Mouse (Mus musculus) frontal cortex, adult 2 months (tissue): ENCODE measurements at regions not wholly inside any gene's neighbourhood (a gene's known extent, or its start where the extent isn't known, plus 50 kb on each side); places are given as distances from the start of the nearest gene placed in this dataset.
"Not testable (repeated sequence)": the region's sequence is repeated elsewhere in the genome, so short reads cannot be mapped to it uniquely, and the experiment has no call there.

Experiments
- DNase-seq, 2 experiments: peaks; one replicate each; pipeline ENCODE4 v3.0.0; 2022; ENCODE audit warnings: low spot score in 1 of 2; ENCODE audit errors: extremely low spot score in 1 of 2

GRCm38 (mm10) chr11:45396009-45396408, 455.8 kb upstream of the Clint1 start:
- no peak for DNase-seq

- DNase-seq: peak in 1 of 2 experiments; percentile 7
Observed at GRCm38 (mm10) chr11:45398188-45398587, 453.7 kb upstream of the Clint1 start.

- DNase-seq: no peak
Observed at GRCm38 (mm10) chr11:45404377-45405029, 447.3 kb upstream of the Clint1 start.

GRCm38 (mm10) chr11:45424066-45424465, 427.8 kb upstream of the Clint1 start:
- DNase-seq: not testable (repeated sequence)

GRCm38 (mm10) chr11:45440937-45441720, 410.7 kb upstream of the Clint1 start:
- no peak for DNase-seq

GRCm38 (mm10) chr11:45446512-45446911, 405.3 kb upstream of the Clint1 start:
- peak; percentile 16 to 44 for DNase-seq

GRCm38 (mm10) chr11:45454234-45454633, 397.6 kb upstream of the Clint1 start:
- DNase-seq: no peak

- no peak for DNase-seq
Observed at GRCm38 (mm10) chr11:45454933-45455332, 396.9 kb upstream of the Clint1 start.

GRCm38 (mm10) chr11:45456724-45457123, 395.1 kb upstream of the Clint1 start:
- DNase-seq: no peak

GRCm38 (mm10) chr11:45457597-45457996, 394.3 kb upstream of the Clint1 start:
- DNase-seq: no peak

- peak in 1 of 2 experiments; percentile 23 for DNase-seq
Observed at GRCm38 (mm10) chr11:45460000-45460792, 391.7 kb upstream of the Clint1 start.

- DNase-seq: no peak
Observed at GRCm38 (mm10) chr11:45464501-45464900, 387.4 kb upstream of the Clint1 start.

- DNase-seq: no peak
Observed at GRCm38 (mm10) chr11:45466350-45466749, 385.5 kb upstream of the Clint1 start.

- peak in 1 of 2 experiments; percentile 6 for DNase-seq
Observed at GRCm38 (mm10) chr11:45472171-45472570, 379.7 kb upstream of the Clint1 start.

- DNase-seq: no peak
Observed at GRCm38 (mm10) chr11:45476917-45477316, 374.9 kb upstream of the Clint1 start.

- no peak for DNase-seq
Observed at GRCm38 (mm10) chr11:45485950-45486349, 365.9 kb upstream of the Clint1 start.

- DNase-seq: no peak
Observed at GRCm38 (mm10) chr11:45491021-45491967, 360.6 kb upstream of the Clint1 start.

- DNase-seq: no peak
Observed at GRCm38 (mm10) chr11:45495246-45495645, 356.6 kb upstream of the Clint1 start.

- no peak for DNase-seq
Observed at GRCm38 (mm10) chr11:45508566-45508965, 343.3 kb upstream of the Clint1 start.

- no peak for DNase-seq
Observed at GRCm38 (mm10) chr11:45509278-45509677, 342.6 kb upstream of the Clint1 start.
